Mouse (Mus musculus): ENCODE measurements around the gene Cpne1. TPM values are rescaled to one million over a fixed set of nuclear protein-coding genes. Genes with fewer than 3 reads are reported as not detected.
"Not testable (repeated sequence)": the region's sequence is repeated elsewhere in the genome, so short reads cannot be mapped to it uniquely, and the experiment has no call there.

Cpne1 gene
- polyA plus RNA-seq, 1 experiment = 57.2 TPM

- no peak for TF ChIP-seq POLR2A (IDR thresholded peaks at IDR 0.05; ENCODE audit: low read depth, low read length)
- TF ChIP-seq CTCF (conservative IDR thresholded peaks at IDR 0.05; ENCODE audit: insufficient read depth, insufficient read length, low read depth, low read length) = no peak
- DNase-seq = peak; percentile 36
- WGBS = 2% methylated on average over 16 of the region's 16 CpGs
These were observed 31.6 kb upstream of the Cpne1 start for GRCm38 (mm10) chr2:156143367-156143766.

GRCm38 (mm10) chr2:156142820-156143219 lies 31.1 kb upstream of the Cpne1 start:
- WGBS = 69% methylated on average over 2 of the region's 2 CpGs
- Histone ChIP-seq H3K4me3 (ENCODE audit: insufficient read depth, low read depth, low read length) (no peak overlapping the region), H3K36me3 (ENCODE audit: control insufficient read depth, insufficient read depth, low read length) (peaks cover 7% of the 10 kb centered on the region; the same call in 1 of the 2 replicates), H3K27me3 (replicated peaks; ENCODE audit: control insufficient read depth, insufficient read depth, low read length) (no peaks in the 10 kb centered on the region), H3K27ac (ENCODE audit: insufficient read depth, low read depth, low read length) (no peak overlapping the region), H3K4me1 (ENCODE audit: control insufficient read depth, insufficient read depth, low read length) (peaks cover 4% of the 10 kb centered on the region; the same call in 1 of the 2 replicates)
- TF ChIP-seq POLR2A (IDR thresholded peaks at IDR 0.05; ENCODE audit: low read depth, low read length) (no peak), CTCF (conservative IDR thresholded peaks at IDR 0.05; ENCODE audit: insufficient read depth, insufficient read length, low read depth, low read length) (no peak)
- DNase-seq = no peak

More at GRCm38 (mm10) chr2:156143367-156143766, 31.6 kb upstream of the Cpne1 start:
- no peaks in the 10 kb centered on the region for H3K27me3 ChIP-seq (replicated peaks; ENCODE audit: control insufficient read depth, insufficient read depth, low read length)
- H3K4me3 ChIP-seq (ENCODE audit: insufficient read depth, low read depth, low read length) = peak overlapping the region; percentile 64
- peaks cover 9% of the 10 kb centered on the region for H3K36me3 ChIP-seq (ENCODE audit: control insufficient read depth, insufficient read depth, low read length)
- peaks cover 4% of the 10 kb centered on the region; the same call in 1 of the 2 replicates for H3K4me1 ChIP-seq (ENCODE audit: control insufficient read depth, insufficient read depth, low read length)
- H3K27ac ChIP-seq (ENCODE audit: insufficient read depth, low read depth, low read length) = no peak overlapping the region

GRCm38 (mm10) chr2:156135695-156136094 lies 23.9 kb upstream of the Cpne1 start:
- TF ChIP-seq CTCF (conservative IDR thresholded peaks at IDR 0.05; ENCODE audit: insufficient read depth, insufficient read length, low read depth, low read length) = peak; percentile 49
- TF ChIP-seq POLR2A (IDR thresholded peaks at IDR 0.05; ENCODE audit: low read depth, low read length) = no peak
- no peaks in the 10 kb centered on the region for H3K27me3 ChIP-seq (replicated peaks; ENCODE audit: control insufficient read depth, insufficient read depth, low read length)
- no peak overlapping the region for H3K4me3 ChIP-seq (ENCODE audit: insufficient read depth, low read depth, low read length)
- H3K27ac ChIP-seq (ENCODE audit: insufficient read depth, low read depth, low read length) = no peak overlapping the region
- no peaks in the 10 kb centered on the region for H3K4me1 ChIP-seq (ENCODE audit: control insufficient read depth, insufficient read depth, low read length)
- no peak for DNase-seq
- no peaks in the 10 kb centered on the region; the same call in 1 of the 2 replicates for H3K36me3 ChIP-seq (ENCODE audit: control insufficient read depth, insufficient read depth, low read length)
- WGBS = 91% methylated on average over 6 of the region's 6 CpGs

- no peak for TF ChIP-seq CTCF (conservative IDR thresholded peaks at IDR 0.05; ENCODE audit: insufficient read depth, insufficient read length, low read depth, low read length)
- TF ChIP-seq POLR2A (IDR thresholded peaks at IDR 0.05; ENCODE audit: low read depth, low read length) = no peak
- no peak for DNase-seq
- Histone ChIP-seq H3K36me3 (ENCODE audit: control insufficient read depth, insufficient read depth, low read length) (no peaks in the 10 kb centered on the region; the same call in 1 of the 2 replicates), H3K4me3 (ENCODE audit: insufficient read depth, low read depth, low read length) (no peak overlapping the region), H3K27me3 (replicated peaks; ENCODE audit: control insufficient read depth, insufficient read depth, low read length) (no peaks in the 10 kb centered on the region), H3K4me1 (ENCODE audit: control insufficient read depth, insufficient read depth, low read length) (no peaks in the 10 kb centered on the region), H3K27ac (ENCODE audit: insufficient read depth, low read depth, low read length) (no peak overlapping the region)
- 74% methylated on average over 5 of the region's 5 CpGs for WGBS
These were observed 22.4 kb upstream of the Cpne1 start for GRCm38 (mm10) chr2:156134161-156134560.

GRCm38 (mm10) chr2:156126992-156127391 lies 15.2 kb upstream of the Cpne1 start, which contains the start of gene Gm28036:
TSS of gene Gm28036 (minus strand) at chr2:156127092.
- no peak for DNase-seq
- WGBS = 96% methylated on average over 5 of the region's 5 CpGs
- TF ChIP-seq POLR2A (IDR thresholded peaks at IDR 0.05; ENCODE audit: low read depth, low read length) = no peak
- H3K4me3 ChIP-seq (ENCODE audit: insufficient read depth, low read depth, low read length) = no peak within 1 kb of the TSS
- H3K27me3 ChIP-seq (replicated peaks; ENCODE audit: control insufficient read depth, insufficient read depth, low read length) = no peaks in the 10 kb centered on the region
- H3K36me3 ChIP-seq (ENCODE audit: control insufficient read depth, insufficient read depth, low read length) = no peaks in the 10 kb centered on the region; the same call in 1 of the 2 replicates
- no peak within 1 kb of the TSS for H3K27ac ChIP-seq (ENCODE audit: insufficient read depth, low read depth, low read length)
- no peaks in the 10 kb centered on the region for H3K4me1 ChIP-seq (ENCODE audit: control insufficient read depth, insufficient read depth, low read length)

GRCm38 (mm10) chr2:156123731-156124130 lies 12.0 kb upstream of the Cpne1 start:
- WGBS = 72% methylated on average over 5 of the region's 5 CpGs
- Histone ChIP-seq H3K36me3 (ENCODE audit: control insufficient read depth, insufficient read depth, low read length) (no peaks in the 10 kb centered on the region; the same call in 1 of the 2 replicates), H3K4me1 (ENCODE audit: control insufficient read depth, insufficient read depth, low read length) (no peaks in the 10 kb centered on the region), H3K4me3 (ENCODE audit: insufficient read depth, low read depth, low read length) (no peak overlapping the region), H3K27me3 (replicated peaks; ENCODE audit: control insufficient read depth, insufficient read depth, low read length) (no peaks in the 10 kb centered on the region), H3K27ac (ENCODE audit: insufficient read depth, low read depth, low read length) (no peak overlapping the region)
- TF ChIP-seq POLR2A (IDR thresholded peaks at IDR 0.05; ENCODE audit: low read depth, low read length) = no peak
- no peak; the same call in 1 of the 2 replicates for TF ChIP-seq CTCF (conservative IDR thresholded peaks at IDR 0.05; ENCODE audit: insufficient read depth, insufficient read length, low read depth, low read length)
- DNase-seq = peak; percentile 66

- Histone ChIP-seq H3K36me3 (ENCODE audit: control insufficient read depth, insufficient read depth, low read length) (no peaks in the 10 kb centered on the region; the same call in 1 of the 2 replicates), H3K27ac (ENCODE audit: insufficient read depth, low read depth, low read length) (no peak overlapping the region), H3K4me1 (ENCODE audit: control insufficient read depth, insufficient read depth, low read length) (no peaks in the 10 kb centered on the region), H3K4me3 (ENCODE audit: insufficient read depth, low read depth, low read length) (no peak overlapping the region), H3K27me3 (replicated peaks; ENCODE audit: control insufficient read depth, insufficient read depth, low read length) (no peaks in the 10 kb centered on the region)
- TF ChIP-seq CTCF (conservative IDR thresholded peaks at IDR 0.05; ENCODE audit: insufficient read depth, insufficient read length, low read depth, low read length) (no peak), POLR2A (IDR thresholded peaks at IDR 0.05; ENCODE audit: low read depth, low read length) (no peak)
- DNase-seq = no peak
These were observed 7.8 kb upstream of the Cpne1 start for GRCm38 (mm10) chr2:156119566-156119965.

- not testable (repeated sequence) for H3K36me3 ChIP-seq (ENCODE audit: control insufficient read depth, insufficient read depth, low read length); H3K27me3 ChIP-seq (replicated peaks; ENCODE audit: control insufficient read depth, insufficient read depth, low read length); DNase-seq; H3K4me1 ChIP-seq (ENCODE audit: control insufficient read depth, insufficient read depth, low read length)
- Histone ChIP-seq H3K27ac (ENCODE audit: insufficient read depth, low read depth, low read length) (peak overlapping the region; percentile 62), H3K4me3 (ENCODE audit: insufficient read depth, low read depth, low read length) (peak overlapping the region; percentile 97)
- WGBS = 21% methylated on average over 5 of the region's 5 CpGs
These were observed 287 bp upstream of the Cpne1 start for GRCm38 (mm10) chr2:156112080-156112423.

All from kidney, adult 2 months (tissue).